Mouse (Mus musculus) frontal cortex, adult 2 months (tissue): ENCODE results near the gene Hspa1l. TPM values are rescaled to one million over a fixed set of nuclear protein-coding genes. Genes with fewer than 3 reads are reported as not detected.

Experiments
- DNase-seq, 2 experiments: peaks; one replicate each; pipeline ENCODE4 v3.0.0; 2022; ENCODE audit warnings: low spot score in 1 of 2; ENCODE audit errors: extremely low spot score in 1 of 2
- polyA plus RNA-seq: library from polyadenylated mRNA; depleted of rRNA; stranded (reverse); fragments of >200 nt; gene quantifications from 2 replicates; pipeline ENCODE4 v1.2.3, GENCODE M21; 2012; rRNA removed

Hspa1l gene
- polyA plus RNA-seq, 1 experiment = 0.40 TPM

DNA sequence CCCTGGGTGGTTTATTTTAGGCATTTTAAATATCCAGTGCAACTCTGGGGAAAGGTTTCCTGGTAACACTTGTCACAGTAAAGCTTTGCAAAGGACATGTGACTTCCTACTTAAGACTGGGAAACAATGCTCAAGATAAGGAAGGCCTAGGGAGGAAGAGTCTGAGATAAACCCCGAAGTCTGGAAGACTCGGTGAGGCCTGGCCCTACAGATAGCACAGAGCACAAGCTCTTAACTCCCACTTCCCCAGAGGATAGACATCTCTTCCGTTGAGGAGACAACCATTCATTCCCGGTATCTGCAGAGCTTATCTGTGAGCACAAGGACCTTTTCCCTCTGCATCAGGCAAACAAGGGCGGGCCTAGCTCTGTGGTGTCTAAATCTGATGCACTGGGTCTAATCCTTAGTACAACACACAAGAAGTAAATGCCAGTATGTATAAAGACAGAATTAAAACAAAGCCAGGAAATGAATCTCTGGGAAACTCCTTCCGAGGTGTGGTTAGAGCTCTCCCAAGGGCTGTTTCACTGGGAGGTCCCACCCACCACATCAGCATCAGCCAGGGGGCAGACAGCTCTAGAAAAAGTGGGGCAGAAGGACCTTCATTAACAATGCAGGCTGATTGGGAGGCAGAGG lies 49.5 kb downstream of the Hspa1l start:
- DNase-seq = no peak

DNA sequence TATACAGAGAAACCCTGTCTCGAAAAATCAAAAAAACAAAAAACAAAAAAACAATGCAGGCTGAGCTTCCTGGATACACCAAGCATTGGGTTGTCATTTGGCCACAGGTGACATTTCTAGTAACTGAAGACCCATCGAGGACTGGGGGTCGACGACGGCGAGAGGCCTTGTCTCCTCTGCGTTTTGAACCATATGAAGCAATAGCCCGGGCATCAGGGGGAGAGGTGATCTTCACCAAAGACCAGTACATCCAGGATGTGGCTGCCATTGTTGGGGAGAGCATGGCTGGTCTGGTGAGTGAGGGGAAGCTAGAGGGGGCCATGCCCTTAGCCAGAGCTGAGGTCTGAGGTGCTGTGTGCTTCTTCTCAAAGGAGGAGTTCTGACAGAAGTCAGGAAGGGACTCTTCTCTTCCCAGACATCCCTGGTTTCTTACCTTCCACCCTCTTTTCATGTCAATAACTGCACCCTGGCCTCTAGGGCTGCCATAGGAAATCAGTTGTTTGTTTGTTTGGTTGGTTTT lies 50.1 kb downstream of the Hspa1l start:
- no peak for DNase-seq

DNA sequence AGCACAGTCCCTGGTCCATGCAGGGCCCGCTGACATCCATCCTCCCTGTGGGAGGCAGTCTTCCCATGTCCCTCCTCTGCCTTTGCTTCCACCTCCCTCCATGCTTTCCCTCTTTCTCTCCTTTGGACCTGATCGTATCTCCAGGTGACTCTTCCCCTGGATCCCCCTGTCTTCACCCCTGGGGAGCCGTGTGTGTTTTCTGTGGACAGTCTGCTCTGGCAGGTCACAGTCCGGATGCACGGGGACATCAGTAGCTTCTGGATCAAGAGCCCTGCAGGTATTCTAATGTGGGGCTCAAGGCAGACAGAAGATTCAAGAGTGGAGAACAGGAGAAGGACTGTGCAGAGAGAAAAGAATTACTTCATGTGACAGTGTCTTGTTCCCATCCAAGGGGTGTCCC lies 50.7 kb downstream of the Hspa1l start:
- no peak for DNase-seq

DNA sequence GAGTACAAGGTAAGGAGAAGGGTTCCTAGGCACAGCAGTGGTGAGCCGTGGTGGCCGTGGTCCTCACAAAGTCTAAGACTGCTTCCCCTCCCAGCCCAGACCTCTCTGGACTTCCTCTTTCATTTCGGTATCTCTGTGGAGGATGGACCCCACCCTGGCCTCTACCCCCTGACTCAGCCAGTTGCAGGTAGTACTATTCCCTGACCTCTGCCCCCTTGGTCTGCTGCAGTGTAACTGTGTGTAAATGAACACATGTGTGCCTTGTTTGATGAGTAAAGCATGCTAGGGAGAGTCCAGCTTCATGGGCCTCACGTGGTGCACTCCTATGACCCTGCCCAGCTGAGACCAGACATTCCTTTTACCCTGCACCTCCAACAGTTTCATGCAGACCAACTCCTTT lies 51.3 kb downstream of the Hspa1l start:
- DNase-seq = no peak

DNA sequence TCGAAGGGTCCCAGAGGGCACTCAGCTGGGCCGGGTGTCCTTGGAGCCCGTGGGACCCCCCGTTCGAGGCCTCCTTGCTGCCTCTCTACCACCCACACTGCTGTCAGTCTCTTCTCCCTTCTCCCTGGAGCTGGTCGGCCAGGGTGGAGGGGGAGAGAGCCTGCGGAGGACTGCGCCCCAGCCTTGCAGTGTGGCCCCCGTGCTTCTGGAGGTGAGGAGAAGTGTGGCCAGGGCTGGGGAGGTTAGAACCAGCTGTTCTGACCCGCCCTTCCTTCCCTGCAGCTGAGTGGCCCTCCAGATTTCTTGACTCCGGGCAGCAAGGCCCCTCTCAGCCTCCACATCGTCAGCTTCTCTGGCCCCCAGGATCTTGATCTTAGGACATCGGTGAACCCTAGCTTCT lies 51.8 kb downstream of the Hspa1l start:
- no peak for DNase-seq

DNA sequence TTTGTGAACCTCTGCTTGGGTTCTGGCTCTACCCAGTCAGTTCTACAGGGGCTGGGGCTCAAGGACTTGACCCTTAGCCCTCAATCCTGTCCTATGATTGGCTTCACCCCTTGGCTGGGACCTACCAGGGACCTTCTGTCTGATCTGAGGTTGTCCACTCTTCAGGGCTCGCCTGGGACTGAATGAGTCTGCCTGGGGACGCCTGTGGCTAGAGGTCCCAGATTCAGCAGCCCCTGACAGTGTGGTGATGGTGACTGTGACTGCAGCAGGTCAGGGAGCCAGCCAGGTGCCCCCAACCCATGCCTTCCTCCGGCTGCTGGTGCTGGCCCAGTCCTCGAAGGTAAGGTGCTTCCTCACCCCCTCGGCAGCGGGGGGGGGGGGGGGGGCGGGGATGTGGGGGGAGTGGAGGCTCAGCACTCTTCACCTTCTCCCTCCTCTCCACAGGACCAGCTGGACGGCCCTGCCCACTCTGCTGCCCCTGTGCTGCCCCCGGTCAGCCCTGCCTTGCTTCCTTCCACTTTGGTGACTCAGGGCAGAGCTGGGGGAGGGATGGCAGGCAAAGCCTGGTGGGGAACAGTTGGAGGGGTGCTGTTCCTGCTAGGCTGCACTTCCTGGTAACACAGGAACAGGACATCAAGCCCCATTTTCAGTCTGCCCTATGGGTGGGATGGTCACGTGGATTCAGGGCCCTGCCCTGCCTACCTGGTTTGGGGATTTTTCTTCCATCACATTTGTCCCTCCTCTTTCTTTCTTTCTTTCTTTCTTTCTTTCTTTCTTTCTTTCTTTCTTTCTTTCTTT lies 52.4 kb downstream of the Hspa1l start:
- no peak for DNase-seq

DNA sequence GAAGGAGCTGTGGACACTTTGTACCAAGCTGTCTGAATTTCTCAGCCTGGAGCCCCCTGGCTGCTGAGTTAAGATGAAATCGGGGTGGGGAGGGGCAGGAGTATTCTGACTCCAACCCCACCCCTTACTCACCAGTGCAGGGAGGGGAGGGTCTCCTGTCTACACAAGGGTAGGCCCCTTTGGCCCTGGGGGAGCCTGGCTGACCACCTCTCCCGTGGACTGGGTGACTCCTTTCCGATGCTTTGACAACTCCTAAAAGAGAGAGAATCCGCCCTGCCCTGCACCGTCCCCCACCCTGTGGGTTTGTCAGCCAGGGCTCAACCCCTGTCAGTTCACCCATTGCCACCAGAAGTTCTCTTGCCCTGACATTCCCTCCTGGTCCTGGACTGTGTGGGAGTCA lies 53.7 kb downstream of the Hspa1l start:
- DNase-seq = no peak

DNA sequence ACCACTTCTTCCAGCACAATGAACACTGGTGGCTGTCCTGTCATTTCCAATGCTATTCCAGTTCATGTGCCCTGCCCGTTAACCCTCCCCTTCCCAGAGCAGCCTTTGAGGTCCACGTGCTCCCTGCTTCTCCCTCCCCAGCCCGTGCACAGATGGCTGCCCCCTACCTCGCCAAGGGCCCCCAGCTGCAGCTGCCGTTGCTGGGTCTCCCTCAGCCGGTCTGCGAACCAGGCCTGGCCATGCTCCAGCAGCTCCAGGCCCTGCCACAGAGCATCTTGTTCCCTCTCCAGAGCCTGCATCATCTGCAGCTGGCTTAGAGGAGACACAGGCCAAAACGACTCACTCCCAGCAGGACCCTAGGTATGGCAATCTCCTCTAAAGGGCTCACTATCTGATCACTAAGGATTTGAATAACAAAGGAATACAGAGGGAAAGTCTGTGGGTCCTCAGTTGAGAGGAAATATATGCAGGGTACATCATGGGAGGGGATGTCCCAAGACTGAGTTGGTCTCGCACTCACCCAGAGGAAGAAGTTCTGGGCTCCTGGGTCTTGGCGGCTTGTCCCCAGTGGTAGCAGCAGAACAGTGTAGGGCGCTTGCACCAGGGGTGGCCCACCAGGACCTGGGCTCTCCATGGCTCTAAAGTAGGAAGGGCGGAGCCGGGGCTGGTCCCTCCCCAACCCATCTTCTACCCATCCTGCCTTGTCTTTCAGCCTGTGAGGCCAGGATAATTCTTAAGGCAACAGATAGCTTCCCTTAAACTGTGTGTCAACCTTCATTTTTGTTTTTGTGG lies 55.0 kb downstream of the Hspa1l start, which contains the start of gene Sapcd1:
TSS of gene Sapcd1 (minus strand) at position 740 of the 792 bp plus-strand sequence.
- DNase-seq = no peak

DNA sequence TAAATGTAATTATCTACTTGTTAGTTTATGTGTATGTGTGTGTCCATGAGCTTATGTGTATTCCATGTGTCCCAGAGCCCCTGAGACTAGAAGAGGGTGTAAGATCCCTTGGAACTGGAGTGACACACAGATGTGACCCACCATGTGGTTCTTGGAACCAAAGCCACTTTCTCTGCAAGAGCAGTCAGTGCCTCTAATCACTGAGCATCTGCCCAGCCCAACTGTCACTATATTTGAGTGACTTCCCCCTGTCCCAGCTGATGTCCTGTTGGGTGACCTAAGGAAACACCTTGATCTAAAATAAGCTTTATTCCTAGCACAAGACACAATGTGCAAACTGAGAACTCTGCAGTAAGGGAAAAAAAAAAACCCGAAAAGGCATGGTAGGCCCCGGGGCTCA lies 55.8 kb downstream of the Hspa1l start:
- DNase-seq = no peak

Other genes starting within 250 kb of the Hspa1l start
- 18.8 and 22.8 TPM in 2 replicates for gene C4b, start 228.8 kb upstream of the Hspa1l start, polyA plus RNA-seq
- gene Cyp21a1, start 168.1 kb upstream of the Hspa1l start, polyA plus RNA-seq = 0.04 TPM in 1 of 2 replicates, not detected in the other
- gene Stk19, start 135.8 kb upstream of the Hspa1l start, polyA plus RNA-seq = 71.8 and 77.6 TPM in 2 replicates
- gene Dxo, start 135.7 kb upstream of the Hspa1l start, polyA plus RNA-seq = 47.3 and 56.4 TPM in 2 replicates
- 72.8 and 77.5 TPM in 2 replicates for gene Skiv2l, start 122.5 kb upstream of the Hspa1l start, polyA plus RNA-seq
- 60.8 and 66.2 TPM in 2 replicates for gene Nelfe, start 122.3 kb upstream of the Hspa1l start, polyA plus RNA-seq
- 0.29 and 0.44 TPM in 2 replicates for gene Cfb, start 110.2 kb upstream of the Hspa1l start, polyA plus RNA-seq
- 7.5 and 8.8 TPM in 2 replicates for gene Zbtb12, start 93.2 kb upstream of the Hspa1l start, polyA plus RNA-seq
- gene Gm20547, start 90.7 kb upstream of the Hspa1l start, polyA plus RNA-seq = 0.08 TPM in 1 of 2 replicates, not detected in the other
- 2.9 and 3.2 TPM in 2 replicates for gene C2, start 74.4 kb upstream of the Hspa1l start, polyA plus RNA-seq
- 268 and 290 TPM in 2 replicates for gene Ehmt2, start 74.2 kb upstream of the Hspa1l start, polyA plus RNA-seq
- gene Slc44a4, start 58.2 kb upstream of the Hspa1l start, polyA plus RNA-seq = 0.27 and 0.38 TPM in 2 replicates
- gene Neu1, start 41.5 kb upstream of the Hspa1l start, polyA plus RNA-seq = 48.7 and 53.6 TPM in 2 replicates
- 10.9 and 13.4 TPM in 2 replicates for gene Hspa1b, start 13.5 kb upstream of the Hspa1l start, polyA plus RNA-seq
- 0.20 TPM in 1 of 2 replicates, not detected in the other for gene Gm20481, start 2.8 kb upstream of the Hspa1l start, polyA plus RNA-seq
- gene Hspa1a, start 547 bp upstream of the Hspa1l start, polyA plus RNA-seq = 13.8 and 14.6 TPM in 2 replicates
- 43.9 and 49.7 TPM in 2 replicates for gene Lsm2, start 9.2 kb downstream of the Hspa1l start, polyA plus RNA-seq
- 48.2 and 55.1 TPM in 2 replicates for gene Vars, start 28.3 kb downstream of the Hspa1l start, polyA plus RNA-seq
- gene Vwa7, start 43.9 kb downstream of the Hspa1l start, polyA plus RNA-seq = 0.48 and 0.59 TPM in 2 replicates
- 1.5 and 2.6 TPM in 2 replicates for gene Sapcd1, start 55.3 kb downstream of the Hspa1l start, polyA plus RNA-seq
- 1.5 and 2.0 TPM in 2 replicates for gene Msh5, start 74.0 kb downstream of the Hspa1l start, polyA plus RNA-seq
- gene Clic1, start 77.3 kb downstream of the Hspa1l start, polyA plus RNA-seq = 26.4 and 28.5 TPM in 2 replicates
- gene Ddah2, start 86.3 kb downstream of the Hspa1l start, polyA plus RNA-seq = 40.8 and 42.8 TPM in 2 replicates
- gene Ly6g6c, start 92.7 kb downstream of the Hspa1l start, polyA plus RNA-seq = not detected in 2 replicates
- 0.04 TPM in 2 replicates for gene Mpig6b, start 93.5 kb downstream of the Hspa1l start, polyA plus RNA-seq
- 65.5 and 71.7 TPM in 2 replicates for gene Ly6g6e, start 104.2 kb downstream of the Hspa1l start, polyA plus RNA-seq
- 2.3 and 2.9 TPM in 2 replicates for gene Ly6g6d, start 105.4 kb downstream of the Hspa1l start, polyA plus RNA-seq
- gene Ly6g6f, start 112.9 kb downstream of the Hspa1l start, polyA plus RNA-seq = 0.10 and 0.27 TPM in 2 replicates
- gene Abhd16a, start 116.6 kb downstream of the Hspa1l start, polyA plus RNA-seq = 144 and 159 TPM in 2 replicates
- gene Ly6g5c, start 135.6 kb downstream of the Hspa1l start, polyA plus RNA-seq = 0.38 TPM in 1 of 2 replicates, not detected in the other
- gene Ly6g5b, start 142.7 kb downstream of the Hspa1l start, polyA plus RNA-seq = 1.2 and 2.0 TPM in 2 replicates
- 18.9 and 20.2 TPM in 2 replicates for gene Gpank1, start 148.8 kb downstream of the Hspa1l start, polyA plus RNA-seq
- 173 and 179 TPM in 2 replicates for gene Csnk2b, start 149.3 kb downstream of the Hspa1l start, polyA plus RNA-seq
- 8.2 and 9.1 TPM in 2 replicates for gene D17H6S53E, start 153.7 kb downstream of the Hspa1l start, polyA plus RNA-seq
- 0.40 and 0.78 TPM in 2 replicates for gene Apom, start 159.3 kb downstream of the Hspa1l start, polyA plus RNA-seq
- gene Bag6, start 162.5 kb downstream of the Hspa1l start, polyA plus RNA-seq = 199 and 213 TPM in 2 replicates
- gene Prrc2a, start 192.2 kb downstream of the Hspa1l start, polyA plus RNA-seq = 261 and 306 TPM in 2 replicates
- gene Aif1, start 203.4 kb downstream of the Hspa1l start, polyA plus RNA-seq = 11.2 and 17.2 TPM in 2 replicates
- 14.3 and 20.7 TPM in 2 replicates for gene Lst1, start 215.7 kb downstream of the Hspa1l start, polyA plus RNA-seq
- 0.78 and 0.88 TPM in 2 replicates for gene Ltb, start 221.7 kb downstream of the Hspa1l start, polyA plus RNA-seq
- 0.11 and 0.14 TPM in 2 replicates for gene Tnf, start 229.3 kb downstream of the Hspa1l start, polyA plus RNA-seq
- gene Lta, start 232.6 kb downstream of the Hspa1l start, polyA plus RNA-seq = 0.06 and 0.17 TPM in 2 replicates
- gene Gm16181, start 248.1 kb downstream of the Hspa1l start, polyA plus RNA-seq = not detected in 2 replicates